Mouse (Mus musculus) kidney, embryonic 16.5 days (tissue): Measurements from ENCODE around the gene Cfap57. TPM values are rescaled to one million over a fixed set of nuclear protein-coding genes. Genes with fewer than 3 reads are reported as not detected.
A peak's percentile ranks its signal among the peaks of the same experiment; 100 is the strongest.
"Not testable (repeated sequence)": the region's sequence is repeated elsewhere in the genome, so short reads cannot be mapped to it uniquely, and the experiment has no call there.

ENCODE experiments used
- ATAC-seq: fragments of 200-750 bp; cut with Nextera tagmentation; 2 replicates; pipeline ENCODE4 v1.8.0; 2017; ENCODE audit warnings: moderate TSS enrichment; ENCODE audit not compliant: low FRiP score, low TSS enrichment
- H3K27ac ChIP-seq: fragments of 300-500 bp; sonication (generic); 2 replicates; pipeline ENCODE4 v1.5.1; 2014; ENCODE audit warnings: low read length
- H3K27me3 ChIP-seq: fragments of 300-500 bp; sonication (generic); 2 replicates; pipeline ENCODE4 v1.6.1; 2014; ENCODE audit warnings: low read length, control low read depth, mixed read lengths; ENCODE audit not compliant: insufficient read depth
- H3K36me3 ChIP-seq: fragments of 300-500 bp; sonication (generic); 2 replicates; pipeline ENCODE4 v1.6.1; 2014; ENCODE audit warnings: low read length, control low read depth, mixed read lengths; ENCODE audit not compliant: insufficient read depth
- H3K4me1 ChIP-seq: fragments of 300-500 bp; sonication (generic); 2 replicates; pipeline ENCODE4 v1.6.1; 2014; ENCODE audit warnings: low read length, control low read depth, mixed read lengths; ENCODE audit not compliant: insufficient read depth
- H3K4me2 ChIP-seq: fragments of 300-500 bp; sonication (generic); replicated peaks from 2 replicates; pipeline ENCODE4 v1.6.1; 2014; ENCODE audit warnings: low read depth, low read length
- H3K4me3 ChIP-seq: fragments of 300-500 bp; sonication (generic); 2 replicates; pipeline ENCODE4 v1.5.1; 2014; ENCODE audit warnings: mild to moderate bottlenecking, low read length
- H3K9ac ChIP-seq: fragments of 300-500 bp; sonication (generic); replicated peaks from 2 replicates; pipeline ENCODE4 v1.6.1; 2014; ENCODE audit warnings: low read length
- H3K9me3 ChIP-seq: fragments of 300-500 bp; sonication (generic); 2 replicates; pipeline ENCODE4 v1.6.1; 2016; ENCODE audit warnings: low read length, control low read depth
- WGBS: fragments of 180-500 bp; shearing (Covaris S2); extraction: QIAGEN DNeasy Blood & Tissue Kit; methylation state at CpG from one replicate; pipeline ENCODE4 v1.1.7; 2014; 5-methylcytosine and 5-hydroxymethylcytosine counted together
- polyA plus RNA-seq: library from polyadenylated mRNA; unstranded; fragments of >200 nt; fragmentation: Nextera tagmentation; extraction: Ambion mirVana; gene quantifications from 2 replicates; pipeline ENCODE4 v1.2.1, GENCODE M21; 2015

Cfap57 gene
- polyA plus RNA-seq, 1 experiment from 2014 or later, result 0.10 TPM

DNA sequence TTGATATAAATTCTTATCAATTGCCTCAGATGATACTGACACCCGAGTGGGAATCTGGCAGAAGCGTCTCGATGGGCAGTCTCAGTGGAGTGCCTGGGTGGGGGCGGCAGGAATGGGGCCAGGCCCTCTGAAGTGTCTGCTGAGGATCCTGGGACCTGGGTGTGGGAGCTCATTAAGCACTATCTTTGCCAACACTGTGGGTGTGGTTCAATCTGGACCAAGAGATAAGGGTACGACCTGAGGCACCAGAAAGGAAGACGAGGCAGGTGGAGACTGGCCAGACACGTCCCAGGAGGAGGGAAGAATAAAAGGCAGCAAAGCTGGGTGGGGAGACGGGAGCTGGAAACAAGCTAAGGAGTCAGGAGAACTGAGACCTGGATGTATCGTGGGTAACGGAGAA, 51.9 kb downstream of the Cfap57 start:
- no peak overlapping the region for H3K4me3 ChIP-seq
- no peak overlapping the region for H3K27ac ChIP-seq
- no peak for ATAC-seq
- H3K9me3 ChIP-seq, result no peaks in the 10 kb centered on the region
- no peaks in the 10 kb centered on the region for H3K27me3 ChIP-seq
- WGBS, result 75% methylated on average over 10 of the region's 10 CpGs
- H3K36me3 ChIP-seq, result no peaks in the 10 kb centered on the region
- H3K4me1 ChIP-seq, result no peaks in the 10 kb centered on the region
- no peak overlapping the region for H3K9ac ChIP-seq
- H3K4me2 ChIP-seq, result no peak overlapping the region

DNA sequence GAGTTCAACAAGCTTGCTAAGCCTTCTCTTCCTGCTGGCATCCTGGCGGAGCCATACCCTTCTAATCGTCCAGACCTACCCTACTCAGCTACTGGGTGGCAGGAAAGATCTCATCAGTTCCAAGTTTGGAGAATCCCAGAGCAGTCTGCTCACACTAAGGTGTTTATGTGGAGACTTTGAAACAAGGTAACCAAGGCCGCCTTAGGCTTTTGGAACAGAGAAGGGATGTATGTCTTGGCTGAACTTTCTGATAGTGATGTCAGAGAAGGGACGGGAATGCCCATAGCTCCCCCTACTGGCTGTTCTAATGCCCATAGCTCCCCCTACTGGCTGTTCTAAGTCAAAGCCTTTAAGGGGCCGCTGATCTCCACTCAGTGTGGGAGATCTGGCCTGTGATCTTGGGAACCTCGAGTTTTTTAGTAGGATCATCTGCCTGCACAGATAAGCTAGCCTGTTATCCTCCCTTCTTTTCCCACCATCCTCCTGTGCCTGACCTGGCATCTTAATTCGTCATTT, 54.4 kb downstream of the Cfap57 start:
- Histone ChIP-seq H3K4me2 (no peak overlapping the region), H3K27ac (no peak overlapping the region), H3K4me1 (no peaks in the 10 kb centered on the region), H3K4me3 (no peak overlapping the region), H3K27me3 (no peaks in the 10 kb centered on the region), H3K9me3 (no peaks in the 10 kb centered on the region), H3K36me3 (no peaks in the 10 kb centered on the region), H3K9ac (no peak overlapping the region)
- 34% methylated on average over 7 of the region's 7 CpGs for WGBS
- no peak for ATAC-seq

DNA sequence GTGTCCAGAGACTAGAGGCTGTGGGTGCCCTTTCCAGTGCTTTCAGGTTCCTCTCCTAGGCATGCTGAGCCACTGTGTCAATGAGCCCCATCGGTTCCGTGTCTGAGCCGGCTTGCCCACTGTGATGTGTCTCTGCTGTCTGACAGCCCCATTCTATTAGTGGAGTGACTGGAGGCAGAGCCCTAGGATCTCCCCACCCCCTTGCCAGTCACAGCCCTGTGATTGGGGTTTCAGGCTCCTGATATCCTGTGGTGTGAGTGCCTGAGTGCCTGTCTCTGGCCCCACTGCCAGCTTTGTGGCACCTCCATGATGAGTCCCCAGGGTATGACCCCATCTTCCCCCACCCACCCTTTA, 55.7 kb downstream of the Cfap57 start:
- Histone ChIP-seq H3K9ac (no peak overlapping the region), H3K4me1 (no peaks in the 10 kb centered on the region), H3K27me3 (no peaks in the 10 kb centered on the region), H3K9me3 (no peaks in the 10 kb centered on the region), H3K4me2 (no peak overlapping the region), H3K36me3 (no peaks in the 10 kb centered on the region), H3K27ac (no peak overlapping the region), H3K4me3 (no peak overlapping the region)
- ATAC-seq, result no peak
- WGBS, result 83% methylated on average over 3 of the region's 3 CpGs

DNA sequence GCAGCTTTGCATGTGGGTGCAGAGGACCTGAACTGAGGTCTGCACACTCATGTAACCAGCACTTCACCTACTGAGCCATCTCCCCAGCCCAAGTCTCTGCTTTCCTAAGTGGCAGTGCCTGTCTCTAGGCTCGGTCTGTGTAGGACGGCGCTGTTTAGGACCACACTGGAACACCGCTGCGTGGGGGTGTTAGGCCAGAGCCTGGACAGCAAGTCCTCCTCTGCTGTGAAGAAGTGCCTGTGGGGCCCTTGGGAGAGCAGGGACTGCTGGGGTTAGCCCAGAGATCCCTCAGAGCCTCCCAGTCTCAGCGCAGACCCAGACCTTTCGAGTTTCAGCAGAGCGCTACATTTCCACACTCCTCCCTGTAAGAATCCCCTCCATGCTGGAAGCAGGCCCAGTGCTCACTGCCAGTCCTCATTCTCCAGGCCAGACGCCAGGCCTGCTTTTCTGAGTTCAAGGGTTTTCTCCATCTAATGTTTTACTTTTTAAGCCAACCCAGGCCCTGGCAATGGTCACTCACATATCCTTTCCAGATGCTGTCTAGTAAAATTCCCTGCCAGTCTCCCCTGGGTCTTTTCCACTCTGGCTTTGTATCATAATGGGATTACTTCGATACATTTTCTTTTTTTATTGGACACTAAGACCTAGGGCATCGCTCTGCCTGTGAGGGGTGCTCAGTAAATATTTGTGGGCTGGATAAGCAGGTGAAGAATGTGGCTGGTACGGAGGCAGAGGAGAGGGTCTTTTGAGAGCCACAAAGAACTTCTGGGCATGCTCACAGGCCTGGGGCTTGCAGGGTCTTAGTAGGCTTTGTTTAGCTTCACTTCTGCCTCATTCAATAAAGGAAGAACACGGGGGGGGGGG, 56.3 kb downstream of the Cfap57 start:
- no peak overlapping the region for H3K27ac ChIP-seq
- WGBS, result 81% methylated on average over 13 of the region's 13 CpGs
- no peaks in the 10 kb centered on the region for H3K27me3 ChIP-seq
- no peak overlapping the region for H3K4me2 ChIP-seq
- no peaks in the 10 kb centered on the region for H3K4me1 ChIP-seq
- no peaks in the 10 kb centered on the region for H3K36me3 ChIP-seq
- H3K9ac ChIP-seq, result no peak overlapping the region
- no peak for ATAC-seq
- H3K4me3 ChIP-seq, result no peak overlapping the region
- H3K9me3 ChIP-seq, result no peaks in the 10 kb centered on the region

DNA sequence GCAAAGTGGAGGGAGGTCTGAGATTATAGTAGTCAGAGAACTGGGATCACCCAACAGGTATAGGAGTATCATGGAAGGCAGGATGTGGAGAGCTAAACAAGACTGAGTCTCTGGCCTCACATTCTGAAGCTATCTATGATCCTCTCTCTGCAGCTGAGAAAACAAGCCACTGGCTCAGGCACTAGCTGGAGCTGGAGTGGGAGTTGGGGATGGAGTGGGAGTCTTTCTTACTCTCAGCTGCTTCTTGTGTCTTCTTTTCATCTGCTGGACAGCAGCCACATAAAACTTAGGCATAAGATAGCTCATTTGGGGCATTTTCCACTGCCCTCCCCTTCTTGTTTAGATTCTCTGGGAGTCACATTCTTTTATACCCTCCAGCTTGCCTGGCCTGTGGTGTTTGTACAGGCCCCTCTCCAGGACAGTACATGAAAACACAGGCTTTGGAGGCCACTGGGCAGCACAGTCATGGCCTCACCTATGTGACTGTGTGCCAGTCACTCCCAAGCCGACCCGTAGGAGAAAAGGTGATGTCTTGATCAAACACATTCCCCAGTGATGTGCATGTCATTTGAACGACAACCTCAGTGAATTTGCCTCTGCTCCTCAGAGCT, 67.4 kb downstream of the Cfap57 start:
- H3K4me3 ChIP-seq, result no peak overlapping the region
- no peaks in the 10 kb centered on the region for H3K9me3 ChIP-seq
- no peak overlapping the region for H3K4me2 ChIP-seq
- H3K4me1 ChIP-seq, result no peaks in the 10 kb centered on the region
- ATAC-seq, result peak; percentile 80
- 37% methylated on average over 3 of the region's 3 CpGs for WGBS
- no peak overlapping the region for H3K9ac ChIP-seq
- peak overlapping the region; percentile 54 for H3K27ac ChIP-seq
- H3K27me3 ChIP-seq, result no peaks in the 10 kb centered on the region
- no peaks in the 10 kb centered on the region for H3K36me3 ChIP-seq

DNA sequence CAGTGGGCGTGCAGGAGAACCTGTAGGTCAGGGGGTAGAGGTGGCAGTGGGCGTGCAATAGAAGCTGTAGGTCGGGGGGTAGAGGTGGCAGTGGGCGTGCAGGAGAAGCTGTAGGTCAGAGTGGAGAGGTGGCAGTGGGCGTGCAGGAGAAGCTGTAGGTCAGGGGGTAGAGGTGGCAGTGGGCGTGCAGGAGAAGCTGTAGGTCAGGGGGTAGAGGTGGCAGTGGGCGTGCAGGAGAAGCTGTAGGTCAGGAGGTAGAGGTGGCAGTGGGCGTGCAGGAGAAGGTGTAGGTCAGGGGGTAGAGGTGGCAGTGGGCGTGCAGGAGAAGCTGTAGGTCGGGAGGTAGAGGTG, 72.5 kb downstream of the Cfap57 start:
- H3K4me2 ChIP-seq, H3K4me1 ChIP-seq, H3K9ac ChIP-seq, H3K27ac ChIP-seq, H3K27me3 ChIP-seq, H3K9me3 ChIP-seq, H3K4me3 ChIP-seq, ATAC-seq, H3K36me3 ChIP-seq: not testable (repeated sequence)
- 84% methylated on average over 10 of the region's 10 CpGs for WGBS

DNA sequence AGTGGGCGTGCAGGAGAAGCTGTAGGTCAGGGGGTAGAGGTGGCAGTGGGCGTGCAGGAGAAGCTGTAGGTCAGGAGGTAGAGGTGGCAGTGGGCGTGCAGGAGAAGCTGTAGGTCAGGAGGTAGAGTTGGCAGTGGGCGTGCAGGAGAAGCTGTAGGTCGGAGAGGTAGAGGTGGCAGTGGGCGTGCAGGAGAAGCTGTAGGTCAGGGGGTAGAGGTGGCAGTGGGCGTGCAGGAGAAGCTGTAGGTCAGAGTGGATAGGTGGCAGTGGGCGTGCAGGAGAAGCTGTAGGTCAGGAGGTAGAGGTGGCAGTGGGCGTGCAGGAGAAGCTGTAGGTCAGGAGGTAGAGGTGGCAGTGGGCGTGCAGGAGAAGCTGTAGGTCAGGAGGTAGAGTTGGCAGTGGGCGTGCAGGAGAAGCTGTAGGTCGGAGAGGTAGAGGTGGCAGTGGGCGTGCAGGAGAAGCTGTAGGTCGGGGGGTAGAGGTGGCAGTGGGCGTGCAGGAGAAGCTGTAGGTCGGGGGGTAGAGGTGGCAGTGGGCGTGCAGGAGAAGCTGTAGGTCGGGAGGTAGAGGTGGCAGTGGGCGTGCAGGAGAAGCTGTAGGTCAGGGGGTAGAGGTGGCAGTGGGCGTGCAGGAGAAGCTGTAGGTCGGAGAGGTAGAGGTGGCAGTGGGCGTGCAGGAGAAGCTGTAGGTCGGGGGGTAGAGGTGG, 73.0 kb downstream of the Cfap57 start:
- not testable (repeated sequence) for H3K36me3 ChIP-seq, H3K9ac ChIP-seq, H3K4me2 ChIP-seq, H3K4me3 ChIP-seq, ATAC-seq, H3K9me3 ChIP-seq, H3K4me1 ChIP-seq, H3K27ac ChIP-seq, H3K27me3 ChIP-seq
- WGBS, result 89% methylated on average over 22 of the region's 23 CpGs

DNA sequence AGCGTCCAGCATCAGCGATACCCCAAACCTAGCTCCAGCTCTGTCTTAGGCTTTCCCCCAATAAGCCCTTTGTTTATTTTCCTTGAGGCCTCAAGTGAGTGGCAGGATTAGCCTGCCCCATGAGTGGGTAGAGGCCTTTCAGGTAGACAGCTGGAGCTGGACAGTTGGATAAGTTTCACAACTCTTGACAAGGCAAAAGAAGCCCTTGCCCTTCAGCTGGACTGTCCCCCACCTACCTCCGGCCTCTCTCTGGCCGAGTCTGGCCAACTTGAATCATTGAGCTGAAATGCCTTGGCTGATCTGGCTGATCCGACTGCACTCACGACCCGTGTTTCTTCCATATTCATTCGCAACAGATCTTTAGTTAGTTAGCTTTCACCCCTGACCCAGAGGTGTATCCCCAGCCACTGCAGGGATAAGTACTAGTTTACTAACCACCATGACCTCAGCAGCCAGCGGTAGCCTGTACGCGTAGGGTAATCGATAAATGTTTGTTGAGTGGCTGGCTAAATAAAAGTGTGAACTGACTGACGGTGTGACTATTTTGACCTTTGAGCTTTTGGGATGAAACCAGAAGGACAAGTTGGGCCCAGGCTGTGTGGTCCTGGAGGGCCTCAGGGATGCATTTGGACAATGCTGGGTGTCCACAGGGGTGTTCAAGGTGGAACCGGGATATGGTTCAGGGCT, 76.0 kb downstream of the Cfap57 start:
- H3K9ac ChIP-seq, result peak overlapping the region; percentile 54

DNA sequence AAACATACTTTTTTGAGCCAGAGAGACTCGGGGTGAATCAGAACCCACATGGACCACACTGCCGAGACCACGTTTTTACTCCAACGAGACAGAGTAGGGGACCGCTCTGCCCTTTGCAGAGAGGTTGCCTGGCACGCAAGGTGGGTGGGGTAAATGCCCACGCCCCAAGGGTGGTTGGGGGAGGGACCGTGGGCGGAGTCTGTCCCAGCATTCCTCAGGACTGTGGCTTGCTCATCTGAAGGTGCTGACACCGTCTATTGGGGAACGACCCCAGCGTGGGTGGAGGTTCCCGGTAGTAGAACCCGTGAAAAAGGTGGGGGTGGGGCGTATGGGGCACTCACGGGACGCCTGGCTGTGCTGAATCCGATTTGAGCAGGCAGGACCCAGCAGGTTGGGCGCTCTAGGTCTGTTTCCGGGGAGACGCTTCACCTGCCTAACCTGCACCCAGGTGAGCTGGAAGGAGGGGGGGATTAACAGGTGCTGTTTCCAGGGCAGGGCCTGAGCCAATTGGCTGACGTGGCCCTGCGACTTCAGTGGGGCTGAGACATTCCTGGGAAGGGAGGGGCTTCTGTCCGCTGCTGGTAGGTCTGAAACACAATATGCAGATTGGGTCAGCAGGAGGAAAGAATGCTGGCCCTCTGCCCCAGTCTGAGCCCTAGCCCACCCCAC, 76.9 kb downstream of the Cfap57 start, which contains the start of gene Tmem125:
Tmem125 (minus strand) TSS at position 453 of the 669 bp plus-strand sequence.
- Histone ChIP-seq H3K27ac (peak within 1 kb of the TSS; percentile 87), H3K27me3 (no peaks in the 10 kb centered on the region), H3K36me3 (no peaks in the 10 kb centered on the region), H3K4me2 (peak within 1 kb of the TSS; percentile 60), H3K9me3 (no peaks in the 10 kb centered on the region), H3K4me3 (peak within 1 kb of the TSS; percentile 46), H3K4me1 (peaks cover 12% of the 10 kb centered on the region), H3K9ac (peak within 1 kb of the TSS; percentile 54)
- ATAC-seq, result peak; percentile 92
- under 1% methylated on average over 23 of the region's 24 CpGs for WGBS

More for the DNA sequence above, 76.0 kb downstream of the Cfap57 start:
- Histone ChIP-seq H3K27me3 (no peaks in the 10 kb centered on the region), H3K4me2 (peak overlapping the region; percentile 60), H3K9me3 (no peaks in the 10 kb centered on the region), H3K4me3 (peak overlapping the region; percentile 46), H3K27ac (peak overlapping the region; percentile 87), H3K4me1 (peaks cover 12% of the 10 kb centered on the region), H3K36me3 (no peaks in the 10 kb centered on the region)
- WGBS, result 71% methylated on average over 14 of the region's 14 CpGs
- no peak; the same call in 1 of the 2 replicates for ATAC-seq
